Mouse (Mus musculus) liver, embryonic 14.5 days (tissue): ENCODE measurements around the gene Olfr98. TPM values are rescaled to one million over a fixed set of nuclear protein-coding genes. Genes with fewer than 3 reads are reported as not detected.

ENCODE experiments used
- ATAC-seq: fragments of 200-750 bp; cut with Nextera tagmentation; 2 replicates; pipeline ENCODE4 v1.8.0; 2017; ENCODE audit warnings: moderate number of reproducible peaks, mild to moderate bottlenecking, moderate library complexity; ENCODE audit not compliant: insufficient read depth
- DNase-seq, 3 experiments: peaks; one replicate each; pipeline ENCODE4 v3.0.0-alpha.2; 2012 to 2013; ENCODE audit warnings: low read depth in 3 of 3, low spot score in 3 of 3
- H3K27ac ChIP-seq: fragments of 300-500 bp; sonication (generic); 2 replicates; pipeline ENCODE4 v1.5.1; 2014; ENCODE audit warnings: moderate library complexity, mild to moderate bottlenecking, control low read depth, inconsistent platforms
- H3K27me3 ChIP-seq: fragments of 300-500 bp; sonication (generic); 2 replicates; pipeline ENCODE4 v1.6.1; 2014; ENCODE audit warnings: mild to moderate bottlenecking, low read length, moderate library complexity; ENCODE audit not compliant: control insufficient read depth, insufficient read depth
- H3K36me3 ChIP-seq: fragments of 300-500 bp; sonication (generic); replicated peaks from 2 replicates; pipeline ENCODE4 v1.6.1; 2014; ENCODE audit warnings: low read depth; ENCODE audit not compliant: control insufficient read depth, insufficient read depth
- H3K4me1 ChIP-seq, 2 experiments: fragments of 200-500 bp in 1 of 2; fragments of 300-500 bp in 1 of 2; sonication (generic) in 1 of 2; replicated peaks; 2 replicates each; pipeline ENCODE4 v1.6.1; 2012 to 2014; ENCODE audit warnings: antibody characterized with exemption in 1 of 2, inconsistent platforms in 1 of 2, low read length in 1 of 2; ENCODE audit not compliant: control insufficient read depth in 2 of 2, insufficient read depth in 2 of 2
- H3K4me2 ChIP-seq: fragments of 300-500 bp; sonication (generic); 2 replicates; pipeline ENCODE4 v1.6.1; 2014; ENCODE audit warnings: low read depth, mild to moderate bottlenecking, control low read depth, moderate library complexity
- H3K4me3 ChIP-seq, 2 experiments: fragments of 200-500 bp in 1 of 2; fragments of 300-500 bp in 1 of 2; sonication (generic) in 1 of 2; 2 replicates each; pipeline ENCODE4 v1.5.1; 2012 to 2014; ENCODE audit warnings: low read depth in 2 of 2, low read length in 2 of 2, mild to moderate bottlenecking in 2 of 2, control low read depth in 1 of 2, inconsistent platforms in 1 of 2, moderate library complexity in 1 of 2; ENCODE audit not compliant: insufficient read depth in 1 of 2
- H3K9ac ChIP-seq: fragments of 300-500 bp; sonication (generic); replicated peaks from 2 replicates; pipeline ENCODE4 v1.6.1; 2014; ENCODE audit warnings: mild to moderate bottlenecking, control low read depth, moderate library complexity
- H3K9me3 ChIP-seq: fragments of 300-500 bp; sonication (generic); 2 replicates; pipeline ENCODE4 v1.6.1; 2016; ENCODE audit warnings: low read length, mixed read lengths; ENCODE audit not compliant: control insufficient read depth
- CTCF ChIP-seq: IDR thresholded peaks from 2 replicates; pipeline ENCODE4 v1.5.1; 2016; ENCODE audit warnings: antibody characterized with exemption, low read depth, control low read depth
- EP300 ChIP-seq: IDR thresholded peaks from 2 replicates; pipeline ENCODE4 v1.6.1; 2016; ENCODE audit warnings: antibody characterized with exemption, low read depth
- WGBS: fragments of 180-500 bp; shearing (Covaris S2); extraction: QIAGEN DNeasy Blood & Tissue Kit; methylation state at CpG from one replicate; pipeline ENCODE4 v1.1.7; 2014; ENCODE audit not compliant: insufficient replicate concordance; 5-methylcytosine and 5-hydroxymethylcytosine counted together
- polyA plus RNA-seq, 2 experiments: library from polyadenylated mRNA; depleted of rRNA in 1 of 2; stranded (reverse) in 1 of 2; unstranded in 1 of 2; fragments of >200 nt; fragmentation: Nextera tagmentation in 1 of 2; extraction: Ambion mirVana in 1 of 2; gene quantifications; 2 replicates each; pipeline versions ENCODE4 v1.2.1 to v1.2.3; 2012 to 2014

The Olfr98 gene
- polyA plus RNA-seq, 2 experiments = not detected

DNA sequence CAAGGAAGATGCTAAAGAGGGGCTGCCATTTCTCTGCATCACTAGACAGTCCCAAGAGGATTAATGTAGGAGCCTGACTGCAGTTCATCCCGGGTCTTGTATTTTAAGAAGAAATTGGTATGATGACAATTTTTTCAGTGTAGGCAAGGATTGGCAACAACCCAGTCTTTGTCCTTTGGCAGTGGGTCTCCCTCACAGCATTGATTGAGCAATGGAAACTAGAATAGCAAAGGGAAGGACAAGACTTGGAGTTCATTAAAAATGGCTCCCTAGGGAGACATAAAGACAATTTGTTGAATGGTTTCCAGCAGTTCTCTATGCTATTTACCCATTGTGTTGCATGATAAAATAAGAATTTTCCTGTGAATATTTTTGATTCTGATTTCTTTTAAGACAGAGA, 16.8 kb upstream of the Olfr98 start:
- Histone ChIP-seq H3K4me2 (no peak overlapping the region), H3K4me1 (no peaks in the 10 kb centered on the region), H3K27me3 (no peaks in the 10 kb centered on the region), H3K9me3 (no peaks in the 10 kb centered on the region), H3K4me3 (no peak overlapping the region), H3K36me3 (no peaks in the 10 kb centered on the region), H3K27ac (no peak overlapping the region), H3K9ac (no peak overlapping the region)
- TF ChIP-seq CTCF (no peak), EP300 (no peak)
- ATAC-seq = no peak
- WGBS = 53% methylated on average over 1 of the region's 1 CpGs
- no peak for DNase-seq

DNA sequence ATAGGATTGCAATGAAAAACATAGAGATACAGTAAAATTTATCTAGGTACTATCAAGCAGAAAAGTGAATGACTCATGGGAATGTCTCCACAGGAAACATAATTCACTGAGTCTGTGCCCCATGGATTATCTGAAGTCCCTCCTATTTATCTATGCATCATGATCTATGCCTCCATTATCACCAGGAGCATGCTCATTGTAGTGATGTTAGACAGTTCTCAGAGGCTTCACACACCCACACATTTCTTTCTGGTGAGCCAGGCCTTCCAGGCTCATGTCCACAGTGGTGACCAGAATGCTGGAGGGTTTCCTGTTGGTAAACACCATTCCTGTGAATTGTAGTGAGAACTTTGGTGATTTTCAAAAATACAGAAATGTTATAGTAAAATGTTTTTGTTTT, 13.0 kb upstream of the Olfr98 start:
- ATAC-seq = no peak
- no peaks in the 10 kb centered on the region for H3K4me1 ChIP-seq

DNA sequence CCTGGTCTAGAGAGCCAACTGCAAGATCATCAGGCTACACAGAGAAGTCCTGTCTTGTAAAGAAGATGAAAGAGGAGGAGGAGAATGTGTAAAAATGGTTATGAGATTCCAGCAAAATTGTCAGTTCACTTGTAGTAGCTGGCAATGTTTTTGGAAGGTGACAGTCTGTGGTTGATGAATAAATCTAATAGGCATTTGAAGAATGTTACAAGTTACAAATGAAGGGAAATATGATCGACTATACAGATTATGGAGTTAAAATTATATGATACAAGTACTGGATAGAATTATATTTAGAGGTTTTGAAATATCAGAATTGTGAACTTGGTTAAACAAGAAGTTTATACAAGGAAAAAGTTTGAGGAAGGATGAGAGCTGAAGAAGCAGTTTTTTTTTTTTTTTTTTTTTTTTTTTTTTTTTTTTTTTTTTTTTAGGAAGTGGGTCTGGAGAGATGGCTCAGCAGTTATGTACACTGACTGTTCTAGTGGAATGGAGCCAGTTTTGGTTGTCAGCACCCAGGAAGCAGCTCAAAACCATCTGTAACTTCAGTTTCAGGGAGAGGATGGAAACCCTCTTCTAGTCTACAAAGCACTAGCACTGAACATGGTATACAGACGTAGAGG, 12.2 kb upstream of the Olfr98 start:
- Histone ChIP-seq H3K9me3 (no peaks in the 10 kb centered on the region), H3K27me3 (no peaks in the 10 kb centered on the region), H3K27ac (no peak overlapping the region), H3K4me3 (no peak overlapping the region), H3K9ac (no peak overlapping the region), H3K36me3 (no peaks in the 10 kb centered on the region), H3K4me2 (no peak overlapping the region), H3K4me1 (no peaks in the 10 kb centered on the region)
- ATAC-seq (no peak), DNase-seq (no peak)
- WGBS = 47% methylated on average over 2 of the region's 2 CpGs
- TF ChIP-seq EP300 = no peak
- TF ChIP-seq CTCF = no peak

More for the DNA sequence above, 13.0 kb upstream of the Olfr98 start:
- Histone ChIP-seq H3K4me3 (no peak overlapping the region), H3K36me3 (no peaks in the 10 kb centered on the region), H3K9me3 (no peaks in the 10 kb centered on the region), H3K27ac (no peak overlapping the region), H3K27me3 (no peaks in the 10 kb centered on the region), H3K9ac (no peak overlapping the region), H3K4me2 (no peak overlapping the region)
- DNase-seq = no peak
- TF ChIP-seq CTCF = no peak
- no peak for TF ChIP-seq EP300

DNA sequence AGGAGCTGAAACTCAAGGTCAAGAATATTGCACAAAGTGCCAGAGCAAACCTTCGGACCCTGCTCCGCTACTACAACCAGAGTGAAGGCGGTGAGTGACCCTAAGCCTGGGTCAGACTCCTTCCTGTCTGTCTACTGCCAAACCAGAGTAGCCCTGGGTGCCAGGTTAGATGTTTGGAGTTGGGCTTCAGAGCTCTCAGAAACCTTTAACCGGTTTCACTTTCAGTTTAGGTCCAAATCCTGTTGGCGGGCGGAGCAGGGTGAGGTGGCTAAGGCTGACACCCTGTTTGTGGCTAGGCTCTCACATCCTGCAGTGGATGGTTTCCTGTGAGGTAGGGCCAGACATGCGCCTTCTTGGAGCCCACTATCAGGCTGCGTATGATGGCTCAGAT, 7.1 kb upstream of the Olfr98 start:
- Histone ChIP-seq H3K4me3 (peak overlapping the region; percentile 60 to 91), H3K9me3 (no peaks in the 10 kb centered on the region), H3K36me3 (no peaks in the 10 kb centered on the region), H3K27ac (no peak overlapping the region), H3K27me3 (no peaks in the 10 kb centered on the region), H3K9ac (no peak overlapping the region; the same call in 1 of the 2 replicates), H3K4me2 (peak overlapping the region; percentile 68), H3K4me1 (no peaks in the 10 kb centered on the region; a peak in 1 of 4 replicates)
- DNase-seq (no peak), ATAC-seq (peak; percentile 47)
- WGBS = 17% methylated on average over 8 of the region's 8 CpGs
- TF ChIP-seq CTCF = no peak
- TF ChIP-seq EP300 = no peak

DNA sequence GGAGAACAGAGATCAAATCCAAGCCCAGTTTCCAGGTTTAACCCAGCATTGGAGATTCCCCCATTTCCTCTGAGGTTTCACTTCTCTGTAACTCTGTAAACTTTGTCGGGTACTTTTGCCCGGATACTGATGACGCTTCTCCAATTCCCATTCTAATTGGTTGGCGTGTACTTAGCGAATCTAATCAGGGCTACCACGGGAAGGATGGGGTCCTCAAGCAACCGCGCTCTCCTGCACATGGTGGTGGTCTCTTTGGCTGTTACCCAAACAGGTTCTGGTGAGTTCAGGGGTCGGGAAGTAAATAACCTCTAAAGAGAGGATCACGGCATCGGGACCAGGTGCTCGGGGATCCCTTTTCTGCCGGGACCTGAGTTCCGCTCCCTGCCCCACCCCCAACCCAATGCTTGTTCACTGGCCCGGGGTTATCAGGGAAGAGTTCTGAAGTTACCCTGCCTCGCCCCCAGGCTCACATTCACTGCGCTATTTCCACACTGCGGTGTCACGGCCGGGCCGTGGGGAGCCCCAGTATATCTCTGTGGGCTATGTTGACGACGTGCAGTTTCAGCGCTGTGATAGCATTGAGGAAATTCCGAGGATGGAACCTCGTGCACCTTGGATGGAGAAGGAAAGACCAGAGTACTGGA, 6.6 kb upstream of the Olfr98 start, which contains the start of gene H2-M3:
H2-M3 (plus strand) TSS at position 163 of the 644 bp plus-strand sequence.
- peak within 1 kb of the TSS; percentile 68 for H3K4me2 ChIP-seq
- DNase-seq (peak; percentile 54 to 63 (median 58)), ATAC-seq (peak; percentile 82)
- TF ChIP-seq EP300 (no peak), CTCF (no peak)
- no peak within 1 kb of the TSS; the same call in 1 of the 2 replicates for H3K9ac ChIP-seq
- WGBS = under 1% methylated on average over 26 of the region's 26 CpGs
- no peaks in the 10 kb centered on the region; a peak in 1 of 4 replicates for H3K4me1 ChIP-seq
- no peaks in the 10 kb centered on the region for H3K36me3 ChIP-seq
- no peaks in the 10 kb centered on the region for H3K27me3 ChIP-seq
- no peak within 1 kb of the TSS for H3K27ac ChIP-seq
- H3K9me3 ChIP-seq = no peaks in the 10 kb centered on the region
- peak within 1 kb of the TSS; percentile 60 to 91 for H3K4me3 ChIP-seq
